Mouse (Mus musculus): ENCODE measurements around the gene Tceal8. TPM values are rescaled to one million over a fixed set of nuclear protein-coding genes. Genes with fewer than 3 reads are reported as not detected.
"Not testable (repeated sequence)": the region's sequence is repeated elsewhere in the genome, so short reads cannot be mapped to it uniquely, and the experiment has no call there.

The Tceal8 gene
- polyA plus RNA-seq (2014; fragmentation: Nextera tagmentation; extraction: Ambion mirVana) = 149 and 163 TPM in 2 replicates

DNA sequence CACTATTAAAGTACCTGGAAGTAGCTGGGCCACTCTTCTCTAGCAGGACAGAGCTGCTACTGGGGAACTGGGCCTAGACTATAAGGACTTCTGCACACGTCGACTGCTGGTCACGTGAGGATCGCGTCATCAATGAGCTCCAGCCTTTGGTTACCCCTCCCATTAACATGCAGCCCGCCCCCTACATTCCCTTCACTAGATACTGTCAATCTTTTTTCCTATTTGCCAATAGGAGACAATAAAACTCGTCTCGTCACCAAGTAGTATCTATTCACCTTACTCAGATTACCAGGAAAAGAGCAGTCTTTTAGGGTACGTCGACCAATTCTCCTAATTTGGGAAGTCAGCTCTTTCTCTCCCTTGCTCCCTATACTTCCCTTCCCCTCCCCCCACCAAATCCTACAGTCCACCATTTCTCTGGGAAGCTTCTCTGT lies at the start of gene Tceal8:
TSS of gene Tceal8 (minus strand) at position 225 of the 434 bp plus-strand sequence.
- H3K27me3 ChIP-seq (ENCODE audit: control insufficient read depth, insufficient read depth, low read length) = no peaks in the 10 kb centered on the region
- ATAC-seq (replicated peaks; ENCODE audit: low FRiP score) = peak; percentile 96
- peak within 1 kb of the TSS; percentile 48 for H3K4me2 ChIP-seq (ENCODE audit: low read depth, low read length, severe bottlenecking)
- H3K36me3 ChIP-seq (ENCODE audit: control insufficient read depth, insufficient read depth, low read length) = no peaks in the 10 kb centered on the region
- peak within 1 kb of the TSS; percentile 59; the same call in 1 of the 2 replicates for H3K27ac ChIP-seq (ENCODE audit: low read depth, low read length)
- H3K4me1 ChIP-seq (replicated peaks; ENCODE audit: control insufficient read depth, insufficient read depth, low read length) = no peaks in the 10 kb centered on the region
- H3K4me3 ChIP-seq (ENCODE audit: low read depth, low read length) = peak within 1 kb of the TSS; percentile 49
- H3K9me3 ChIP-seq (ENCODE audit: control insufficient read depth, low read length) = no peaks in the 10 kb centered on the region
- H3K9ac ChIP-seq (ENCODE audit: low read length) = peak within 1 kb of the TSS; percentile 67
- WGBS = 20% methylated on average over 10 of the region's 10 CpGs
- peak; percentile 81 for DNase-seq (ENCODE audit: low spot score)

DNA sequence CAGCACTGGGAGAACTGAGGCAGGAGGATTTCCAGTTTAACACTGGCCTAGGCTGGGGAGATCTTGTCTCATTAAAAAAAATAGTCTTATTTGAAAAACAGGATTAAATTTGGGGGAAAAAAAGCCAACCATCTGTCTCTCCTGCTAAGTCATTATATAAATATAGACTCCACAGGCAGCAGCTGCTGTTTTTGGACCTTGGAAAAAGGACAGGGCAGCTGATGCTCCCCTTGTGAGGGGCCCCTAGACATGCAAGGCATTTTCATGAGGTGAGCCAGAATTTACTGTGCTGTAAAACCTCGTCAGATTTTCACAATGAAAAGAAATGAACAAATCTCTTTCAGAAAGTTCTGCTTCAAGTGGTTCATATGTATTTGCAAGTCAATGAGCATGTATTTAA lies 44.2 kb upstream of the Tceal8 start:
- no peak overlapping the region for H3K27ac ChIP-seq (ENCODE audit: low read depth, low read length)
- H3K4me3 ChIP-seq (ENCODE audit: low read depth, low read length) = no peak overlapping the region
- no peaks in the 10 kb centered on the region for H3K36me3 ChIP-seq (ENCODE audit: control insufficient read depth, insufficient read depth, low read length)
- 72% methylated on average over 1 of the region's 1 CpGs for WGBS
- H3K27me3 ChIP-seq (ENCODE audit: control insufficient read depth, insufficient read depth, low read length) = no peaks in the 10 kb centered on the region
- no peak for DNase-seq (ENCODE audit: low spot score)
- H3K9ac ChIP-seq (ENCODE audit: low read length) = no peak overlapping the region
- ATAC-seq (replicated peaks; ENCODE audit: low FRiP score) = no peak
- H3K4me1 ChIP-seq (replicated peaks; ENCODE audit: control insufficient read depth, insufficient read depth, low read length) = no peaks in the 10 kb centered on the region
- H3K4me2 ChIP-seq (ENCODE audit: low read depth, low read length, severe bottlenecking) = no peak overlapping the region
- no peaks in the 10 kb centered on the region for H3K9me3 ChIP-seq (ENCODE audit: control insufficient read depth, low read length)

DNA sequence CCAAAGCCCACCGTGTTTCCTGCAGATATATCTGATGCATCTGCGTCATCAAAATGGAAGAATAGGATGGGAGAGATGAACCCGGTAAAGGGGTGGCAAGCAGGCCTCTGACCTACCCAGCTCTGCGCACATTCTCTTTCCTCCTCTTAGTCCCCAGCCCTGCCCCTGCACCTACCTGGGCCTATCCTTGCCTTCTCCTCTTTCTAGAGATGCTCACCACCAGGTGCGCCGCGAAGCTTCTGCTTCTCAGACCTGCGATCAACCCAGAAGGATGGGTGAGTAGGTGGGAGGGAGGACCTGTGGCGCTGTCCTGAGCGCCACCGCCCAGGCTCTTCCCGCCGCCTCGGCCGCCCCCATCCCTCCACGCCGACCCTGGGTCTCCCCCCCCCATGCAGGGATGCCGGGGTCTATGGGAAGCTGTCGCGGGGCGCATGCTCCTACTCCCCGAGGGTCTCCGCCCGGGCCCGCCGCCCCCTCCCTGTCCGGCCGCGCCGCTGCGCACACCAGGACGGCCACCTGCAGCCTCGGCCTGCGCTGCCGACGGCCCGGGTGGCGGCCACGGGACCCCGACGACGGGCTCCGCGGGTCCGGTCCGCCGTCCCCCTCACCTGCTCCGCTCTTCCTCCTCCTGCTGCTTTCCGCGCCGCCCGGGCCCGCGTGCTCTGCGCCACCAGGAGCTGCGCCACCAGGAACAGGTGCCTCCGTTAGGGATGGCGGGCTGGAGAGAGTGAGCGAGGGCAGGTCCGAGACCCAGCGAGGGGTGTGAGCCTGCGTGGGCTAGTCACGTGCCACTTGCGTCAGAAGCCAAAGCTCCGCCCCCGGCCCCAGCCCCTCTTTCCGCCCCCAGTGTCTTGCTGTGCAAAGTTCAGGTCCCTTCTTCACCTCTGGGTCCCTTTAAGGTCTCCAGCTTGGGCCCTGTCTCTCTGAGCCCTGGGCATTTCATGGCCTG lies 42.9 kb upstream of the Tceal8 start, which contains the start of the genes Tceal7 and Bex1:
TSS of gene Tceal7 (plus strand) at position 51 of the 949 bp plus-strand sequence.
TSS of gene Bex1 (minus strand) at position 785 of the 949 bp plus-strand sequence.
- not testable (repeated sequence) for H3K4me1 ChIP-seq (replicated peaks; ENCODE audit: control insufficient read depth, insufficient read depth, low read length); H3K27me3 ChIP-seq (ENCODE audit: control insufficient read depth, insufficient read depth, low read length); H3K9me3 ChIP-seq (ENCODE audit: control insufficient read depth, low read length); H3K36me3 ChIP-seq (ENCODE audit: control insufficient read depth, insufficient read depth, low read length); DNase-seq (ENCODE audit: low spot score); H3K27ac ChIP-seq (ENCODE audit: low read depth, low read length)
- Histone ChIP-seq H3K4me3 (ENCODE audit: low read depth, low read length) (peak within 1 kb of the TSS; percentile 30), H3K9ac (ENCODE audit: low read length) (peak within 1 kb of the TSS; percentile 27; the same call in 1 of the 2 replicates), H3K4me2 (ENCODE audit: low read depth, low read length, severe bottlenecking) (peak within 1 kb of the TSS; percentile 40)
- peak; percentile 95 for ATAC-seq (replicated peaks; ENCODE audit: low FRiP score)
- 19% methylated on average over 13 of the region's 67 CpGs for WGBS

DNA sequence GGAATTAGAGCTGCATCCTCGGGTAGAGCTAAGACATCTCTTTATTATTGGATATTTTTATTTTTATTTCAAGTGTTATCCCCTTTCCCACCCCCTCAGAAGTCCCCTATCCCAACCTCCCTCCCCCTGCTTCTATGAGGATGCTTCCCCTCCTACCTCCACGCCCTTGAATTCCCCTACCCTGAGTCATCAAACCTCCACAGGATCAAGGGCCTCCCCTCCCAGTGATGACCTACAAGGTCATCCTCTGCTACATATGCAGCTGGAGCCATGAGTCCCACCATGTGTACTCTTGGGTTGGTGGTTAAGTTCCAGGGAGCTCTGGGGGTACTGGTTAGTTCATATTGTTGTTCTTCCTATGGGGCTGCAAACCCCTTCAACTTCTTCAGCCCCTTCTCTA lies 41.3 kb upstream of the Tceal8 start:
- no peak overlapping the region for H3K4me2 ChIP-seq (ENCODE audit: low read depth, low read length, severe bottlenecking)
- no peaks in the 10 kb centered on the region for H3K9me3 ChIP-seq (ENCODE audit: control insufficient read depth, low read length)
- no peaks in the 10 kb centered on the region for H3K4me1 ChIP-seq (replicated peaks; ENCODE audit: control insufficient read depth, insufficient read depth, low read length)
- 64% methylated on average over 2 of the region's 2 CpGs for WGBS
- H3K27me3 ChIP-seq (ENCODE audit: control insufficient read depth, insufficient read depth, low read length) = no peaks in the 10 kb centered on the region
- H3K36me3 ChIP-seq (ENCODE audit: control insufficient read depth, insufficient read depth, low read length) = no peaks in the 10 kb centered on the region
- no peak overlapping the region for H3K9ac ChIP-seq (ENCODE audit: low read length)
- no peak overlapping the region for H3K27ac ChIP-seq (ENCODE audit: low read depth, low read length)
- DNase-seq (ENCODE audit: low spot score) (no peak), ATAC-seq (replicated peaks; ENCODE audit: low FRiP score) (no peak)
- no peak overlapping the region for H3K4me3 ChIP-seq (ENCODE audit: low read depth, low read length)

DNA sequence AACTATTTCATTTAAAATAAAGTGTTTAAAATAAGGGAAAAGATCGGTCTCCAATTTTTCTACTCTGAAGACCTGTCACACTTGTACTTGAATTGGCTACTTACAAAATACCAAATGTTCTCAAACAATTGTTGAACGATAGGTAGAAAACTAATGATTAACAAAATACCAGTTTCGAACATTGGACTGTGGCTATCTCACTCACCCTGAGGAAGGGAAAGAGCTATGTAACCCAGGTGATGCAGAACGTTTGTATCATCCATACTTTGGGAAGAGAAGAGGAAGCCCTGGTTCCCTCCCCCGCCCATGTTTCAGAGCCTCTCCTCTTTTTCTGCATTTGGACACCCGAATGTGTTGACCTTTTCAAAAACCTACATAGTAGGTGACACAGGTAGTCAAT lies 32.3 kb upstream of the Tceal8 start:
- WGBS = 80% methylated on average over 6 of the region's 6 CpGs
- no peaks in the 10 kb centered on the region for H3K36me3 ChIP-seq (ENCODE audit: control insufficient read depth, insufficient read depth, low read length)
- H3K4me1 ChIP-seq (replicated peaks; ENCODE audit: control insufficient read depth, insufficient read depth, low read length) = no peaks in the 10 kb centered on the region
- no peak overlapping the region for H3K4me3 ChIP-seq (ENCODE audit: low read depth, low read length)
- peaks cover 7% of the 10 kb centered on the region; the same call in 1 of the 2 replicates for H3K27me3 ChIP-seq (ENCODE audit: control insufficient read depth, insufficient read depth, low read length)
- ATAC-seq (replicated peaks; ENCODE audit: low FRiP score) (no peak), DNase-seq (ENCODE audit: low spot score) (no peak)
- H3K4me2 ChIP-seq (ENCODE audit: low read depth, low read length, severe bottlenecking) = no peak overlapping the region
- H3K9ac ChIP-seq (ENCODE audit: low read length) = no peak overlapping the region
- H3K9me3 ChIP-seq (ENCODE audit: control insufficient read depth, low read length) = no peaks in the 10 kb centered on the region
- H3K27ac ChIP-seq (ENCODE audit: low read depth, low read length) = no peak overlapping the region

DNA sequence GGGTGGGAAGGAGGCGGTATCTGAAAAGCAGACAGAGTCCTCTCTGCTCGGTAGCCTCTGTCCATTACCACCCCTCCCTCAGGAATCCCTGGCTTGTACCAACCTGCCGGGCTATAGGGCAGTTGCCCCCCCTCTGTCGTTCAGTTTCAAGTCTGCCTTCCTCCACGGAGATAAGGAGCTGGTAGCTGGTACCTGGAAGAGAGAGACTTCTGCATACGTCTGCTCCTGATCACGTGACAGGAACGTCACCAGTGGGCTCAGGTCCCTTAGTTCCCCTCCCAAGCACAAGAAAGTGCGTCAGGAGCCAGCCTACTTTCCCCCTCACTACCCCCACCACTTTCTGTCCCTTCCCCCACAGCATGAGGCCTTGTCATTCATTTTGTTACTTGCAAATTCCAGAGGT lies 31.5 kb upstream of the Tceal8 start, which contains the start of gene Tceal5:
TSS of gene Tceal5 (minus strand) at position 213 of the 403 bp plus-strand sequence.
- no peaks in the 10 kb centered on the region for H3K4me1 ChIP-seq (replicated peaks; ENCODE audit: control insufficient read depth, insufficient read depth, low read length)
- H3K27ac ChIP-seq (ENCODE audit: low read depth, low read length) = no peak within 1 kb of the TSS
- DNase-seq (ENCODE audit: low spot score) = peak; percentile 54
- H3K9ac ChIP-seq (ENCODE audit: low read length) = peak within 1 kb of the TSS; percentile 20; the same call in 1 of the 2 replicates
- H3K27me3 ChIP-seq (ENCODE audit: control insufficient read depth, insufficient read depth, low read length) = peaks cover 7% of the 10 kb centered on the region; the same call in 1 of the 2 replicates
- H3K4me3 ChIP-seq (ENCODE audit: low read depth, low read length) = peak within 1 kb of the TSS; percentile 36
- H3K36me3 ChIP-seq (ENCODE audit: control insufficient read depth, insufficient read depth, low read length) = no peaks in the 10 kb centered on the region
- ATAC-seq (replicated peaks; ENCODE audit: low FRiP score) = peak; percentile 58
- 27% methylated on average over 9 of the region's 9 CpGs for WGBS
- peak within 1 kb of the TSS; percentile 52 for H3K4me2 ChIP-seq (ENCODE audit: low read depth, low read length, severe bottlenecking)
- H3K9me3 ChIP-seq (ENCODE audit: control insufficient read depth, low read length) = no peaks in the 10 kb centered on the region

DNA sequence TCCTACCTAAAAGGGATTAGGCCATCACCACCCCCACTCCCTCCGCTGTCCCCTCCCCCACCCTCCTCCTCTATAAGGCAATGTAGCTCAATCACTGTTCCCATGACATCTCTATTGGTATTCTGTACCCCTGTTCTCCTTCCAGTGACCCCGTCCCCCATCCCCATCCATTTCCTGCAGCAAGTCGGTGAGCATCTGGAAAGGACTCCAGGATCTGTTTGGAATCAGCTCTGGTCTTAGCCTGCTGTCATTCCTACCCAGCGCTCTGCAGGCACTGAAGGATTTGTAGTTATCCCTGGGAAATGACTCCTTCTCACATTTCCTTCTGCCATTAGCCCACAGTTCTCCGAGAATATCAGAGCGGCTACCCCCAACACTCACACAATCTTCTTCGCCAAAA lies 31.1 kb upstream of the Tceal8 start:
- WGBS = 27% methylated on average over 7 of the region's 7 CpGs
- H3K4me2 ChIP-seq (ENCODE audit: low read depth, low read length, severe bottlenecking) = peak overlapping the region; percentile 52
- peak overlapping the region; percentile 36 for H3K4me3 ChIP-seq (ENCODE audit: low read depth, low read length)
- no peak for DNase-seq (ENCODE audit: low spot score)
- peak; percentile 27; the same call in 1 of the 2 replicates for ATAC-seq (replicated peaks; ENCODE audit: low FRiP score)
- H3K9ac ChIP-seq (ENCODE audit: low read length) = peak overlapping the region; percentile 20; the same call in 1 of the 2 replicates
- no peaks in the 10 kb centered on the region for H3K4me1 ChIP-seq (replicated peaks; ENCODE audit: control insufficient read depth, insufficient read depth, low read length)
- H3K36me3 ChIP-seq (ENCODE audit: control insufficient read depth, insufficient read depth, low read length) = no peaks in the 10 kb centered on the region
- peaks cover 7% of the 10 kb centered on the region; the same call in 1 of the 2 replicates for H3K27me3 ChIP-seq (ENCODE audit: control insufficient read depth, insufficient read depth, low read length)
- H3K27ac ChIP-seq (ENCODE audit: low read depth, low read length) = no peak overlapping the region
- no peaks in the 10 kb centered on the region for H3K9me3 ChIP-seq (ENCODE audit: control insufficient read depth, low read length)

DNA sequence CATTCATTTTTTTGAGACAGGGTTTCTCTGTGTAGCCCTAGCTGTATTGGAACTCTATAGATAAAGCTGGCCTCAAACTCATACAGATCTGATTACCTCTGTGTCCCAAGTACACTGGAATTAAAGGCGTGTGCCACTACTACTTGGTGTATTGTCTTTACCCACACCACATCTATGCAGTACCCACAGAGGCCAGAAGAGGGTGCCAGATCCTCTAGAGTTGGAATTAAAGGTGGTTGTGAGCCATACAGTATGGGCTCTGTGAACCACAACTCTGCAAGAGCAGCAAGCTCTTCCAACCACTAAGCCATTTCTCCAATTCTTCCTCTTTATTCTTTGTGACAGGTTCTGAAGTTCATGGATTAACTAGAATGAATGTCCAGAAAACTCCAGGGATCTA lies 24.7 kb upstream of the Tceal8 start:
- Histone ChIP-seq H3K4me1 (replicated peaks; ENCODE audit: control insufficient read depth, insufficient read depth, low read length) (no peaks in the 10 kb centered on the region), H3K4me3 (ENCODE audit: low read depth, low read length) (no peak overlapping the region), H3K36me3 (ENCODE audit: control insufficient read depth, insufficient read depth, low read length) (no peaks in the 10 kb centered on the region), H3K9ac (ENCODE audit: low read length) (no peak overlapping the region), H3K9me3 (ENCODE audit: control insufficient read depth, low read length) (no peaks in the 10 kb centered on the region; the same call in 1 of the 2 replicates), H3K4me2 (ENCODE audit: low read depth, low read length, severe bottlenecking) (no peak overlapping the region), H3K27ac (ENCODE audit: low read depth, low read length) (no peak overlapping the region), H3K27me3 (ENCODE audit: control insufficient read depth, insufficient read depth, low read length) (0 out of 2 replicates have a peak, but pooled peaks cover 2% of the 10 kb centered on the region)
- DNase-seq (ENCODE audit: low spot score) (peak; percentile 56), ATAC-seq (replicated peaks; ENCODE audit: low FRiP score) (no peak)
- WGBS = 64% methylated on average over 1 of the region's 1 CpGs

All from forebrain, embryonic 11.5 days (tissue).